Mouse (Mus musculus): ENCODE results near the gene Fbxo44.

GRCm38 (mm10) chr4:148165551-148165950, 5.3 kb upstream of the Fbxo44 start:
- TF ChIP-seq CTCF (IDR thresholded peaks at IDR 0.05; ENCODE audit: extremely low read depth, insufficient read depth, insufficient read length, insufficient replicate concordance), result no peak
- no peak for TF ChIP-seq POLR2A (IDR thresholded peaks at IDR 0.05; ENCODE audit: low read depth, low read length)

Data from spleen, adult 2 months (tissue).